Mouse (Mus musculus) midbrain, embryonic 11.5 days (tissue): ENCODE measurements around the gene Sipa1l3. TPM values are rescaled to one million over a fixed set of nuclear protein-coding genes. Genes with fewer than 3 reads are reported as not detected.

Experiments used
- ATAC-seq: fragments of 200-750 bp; cut with Nextera tagmentation; 2 replicates; pipeline ENCODE4 v1.8.0; 2017; ENCODE audit warnings: moderate TSS enrichment, moderate library complexity; ENCODE audit not compliant: low FRiP score
- DNase-seq: peaks from one replicate; pipeline ENCODE4 v3.0.0; 2015; ENCODE audit warnings: low spot score; ENCODE audit errors: missing footprints
- H3K27ac ChIP-seq: fragments of 300-500 bp; sonication (generic); 2 replicates; pipeline ENCODE4 v1.5.1; 2014; ENCODE audit warnings: low read depth, low read length
- H3K27me3 ChIP-seq: fragments of 300-500 bp; sonication (generic); 2 replicates; pipeline ENCODE4 v1.6.1; 2014; ENCODE audit warnings: mild to moderate bottlenecking, low read length, moderate library complexity, mixed read lengths; ENCODE audit not compliant: control insufficient read depth, insufficient read depth
- H3K36me3 ChIP-seq: fragments of 300-500 bp; sonication (generic); 2 replicates; pipeline ENCODE4 v1.6.1; 2014; ENCODE audit warnings: mild to moderate bottlenecking, low read length, moderate library complexity, mixed read lengths; ENCODE audit not compliant: control insufficient read depth, insufficient read depth
- H3K4me1 ChIP-seq: fragments of 300-500 bp; sonication (generic); 2 replicates; pipeline ENCODE4 v1.6.1; 2014; ENCODE audit warnings: low read length; ENCODE audit not compliant: control insufficient read depth, insufficient read depth
- H3K4me2 ChIP-seq: fragments of 300-500 bp; sonication (generic); 2 replicates; pipeline ENCODE4 v1.6.1; 2014; ENCODE audit warnings: mild to moderate bottlenecking, moderate library complexity
- H3K4me3 ChIP-seq: fragments of 300-500 bp; sonication (generic); 2 replicates; pipeline ENCODE4 v1.5.1; 2014; ENCODE audit warnings: low read depth, low read length
- H3K9ac ChIP-seq: fragments of 300-500 bp; sonication (generic); 2 replicates; pipeline ENCODE4 v1.6.1; 2014; ENCODE audit warnings: low read length
- H3K9me3 ChIP-seq: fragments of 300-500 bp; sonication (generic); 2 replicates; pipeline ENCODE4 v1.6.1; 2016; ENCODE audit warnings: low read length; ENCODE audit not compliant: control insufficient read depth
- WGBS: fragments of 180-500 bp; shearing (Covaris S2); extraction: QIAGEN DNeasy Blood & Tissue Kit; methylation state at CpG from one replicate; pipeline ENCODE4 v1.1.7; 2014; 5-methylcytosine and 5-hydroxymethylcytosine counted together
- polyA plus RNA-seq: library from polyadenylated mRNA; unstranded; fragments of >200 nt; fragmentation: Nextera tagmentation; extraction: Ambion mirVana; gene quantifications from 2 replicates; pipeline ENCODE4 v1.2.1, GENCODE M21; 2014

Sipa1l3 gene
- polyA plus RNA-seq, 1 experiment from 2014 or later, result 7.8 TPM

DNA sequence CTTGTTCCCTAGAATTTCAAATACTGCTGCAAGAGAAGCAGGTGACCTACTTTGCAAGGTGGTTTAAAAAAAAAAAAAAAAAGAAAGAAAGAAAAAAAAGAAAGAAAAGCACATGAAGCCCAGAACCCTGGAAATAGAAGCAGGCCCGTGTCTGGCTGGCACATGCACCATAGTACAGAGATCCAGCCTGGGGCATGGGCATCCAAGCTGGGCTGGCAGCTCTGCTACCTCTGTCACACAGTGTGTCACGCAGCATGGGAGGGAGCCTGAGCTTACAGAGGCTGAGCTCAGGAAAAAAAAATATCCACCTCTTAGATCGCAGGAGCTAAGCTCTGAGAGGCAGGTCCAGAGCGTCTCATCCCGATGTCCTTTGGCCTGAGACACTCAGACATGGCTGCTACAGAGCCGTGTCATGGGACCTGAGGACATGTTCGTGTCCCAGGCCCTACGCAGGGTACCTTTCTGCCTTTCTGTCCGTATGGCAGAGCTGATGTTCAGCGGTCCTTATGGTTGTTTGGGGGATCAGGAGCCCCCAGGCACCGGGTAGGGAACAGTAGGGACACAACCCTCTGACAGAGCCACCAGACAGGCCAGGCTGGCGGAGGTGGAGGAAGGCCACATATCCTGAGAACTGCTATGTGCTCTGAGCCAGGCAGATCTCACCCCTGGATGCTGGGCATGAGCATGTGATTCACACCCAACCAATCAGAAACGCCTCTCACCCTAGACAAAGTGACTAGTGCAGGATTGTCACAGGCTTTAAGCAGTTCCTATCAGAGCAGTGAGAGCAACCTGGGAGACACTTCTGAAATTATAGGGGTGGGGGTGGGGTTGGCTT lies 151.1 kb downstream of the Sipa1l3 start:
- Histone ChIP-seq H3K4me3 (no peak overlapping the region), H3K27me3 (no peaks in the 10 kb centered on the region), H3K4me2 (no peak overlapping the region), H3K36me3 (peaks cover 3% of the 10 kb centered on the region), H3K9me3 (no peaks in the 10 kb centered on the region), H3K4me1 (no peaks in the 10 kb centered on the region), H3K27ac (no peak overlapping the region), H3K9ac (no peak overlapping the region; the same call in 1 of the 2 replicates)
- DNase-seq (no peak), ATAC-seq (peak; percentile 74)
- 83% methylated on average over 13 of the region's 13 CpGs for WGBS

DNA sequence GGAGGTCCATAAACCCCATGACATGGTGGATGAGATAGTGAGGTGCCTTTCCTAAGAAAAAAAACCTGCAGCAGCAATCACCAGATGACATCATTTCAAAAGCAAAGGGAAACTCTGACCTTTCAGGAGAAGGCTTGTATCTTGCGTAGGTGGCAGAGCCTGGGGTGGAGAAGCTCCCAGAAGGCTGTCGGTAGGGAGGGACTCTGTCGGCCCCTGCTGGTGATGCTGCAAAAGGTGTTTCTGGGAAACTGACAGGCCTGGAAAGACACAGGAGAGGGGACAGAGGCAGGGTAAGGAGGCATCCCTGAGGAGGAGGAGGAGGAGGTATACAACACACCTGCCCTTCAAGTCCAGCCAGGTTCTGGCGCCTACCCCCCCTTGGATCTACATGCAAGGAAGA lies 154.4 kb downstream of the Sipa1l3 start:
- no peaks in the 10 kb centered on the region for H3K4me1 ChIP-seq
- no peaks in the 10 kb centered on the region for H3K9me3 ChIP-seq
- H3K36me3 ChIP-seq, result peaks cover 3% of the 10 kb centered on the region
- ATAC-seq (peak; percentile 72; the same call in 1 of the 2 replicates), DNase-seq (peak; percentile 87)
- no peaks in the 10 kb centered on the region for H3K27me3 ChIP-seq
- no peak overlapping the region for H3K4me3 ChIP-seq
- H3K9ac ChIP-seq, result no peak overlapping the region
- WGBS, result 23% methylated on average over 4 of the region's 4 CpGs
- H3K27ac ChIP-seq, result no peak overlapping the region
- no peak overlapping the region for H3K4me2 ChIP-seq

DNA sequence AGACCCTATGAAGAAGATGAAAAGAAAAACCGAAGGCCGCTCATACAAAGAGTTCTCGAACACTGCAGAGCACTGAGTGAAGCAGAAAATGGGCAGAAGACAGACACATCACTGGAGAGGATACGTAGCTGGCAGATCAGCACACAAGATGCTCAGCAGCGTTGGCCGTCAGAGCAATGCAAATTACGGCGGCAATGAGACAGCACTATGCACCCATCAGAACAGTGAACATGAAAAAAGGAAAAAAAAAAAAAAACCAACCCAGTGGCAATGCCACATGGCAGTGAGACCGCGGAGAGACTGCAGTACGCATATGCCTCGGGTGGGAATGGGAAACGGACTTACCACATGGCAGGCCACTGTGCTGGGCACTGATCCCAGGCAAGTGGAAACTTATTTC lies 156.9 kb downstream of the Sipa1l3 start:
- no peak overlapping the region for H3K4me3 ChIP-seq
- no peak overlapping the region for H3K27ac ChIP-seq
- peak; percentile 69 for DNase-seq
- H3K9me3 ChIP-seq, result no peaks in the 10 kb centered on the region
- H3K4me1 ChIP-seq, result no peaks in the 10 kb centered on the region
- no peaks in the 10 kb centered on the region for H3K27me3 ChIP-seq
- H3K4me2 ChIP-seq, result no peak overlapping the region
- no peak for ATAC-seq
- H3K36me3 ChIP-seq, result peaks cover 3% of the 10 kb centered on the region
- no peak overlapping the region for H3K9ac ChIP-seq
- 95% methylated on average over 13 of the region's 13 CpGs for WGBS

DNA sequence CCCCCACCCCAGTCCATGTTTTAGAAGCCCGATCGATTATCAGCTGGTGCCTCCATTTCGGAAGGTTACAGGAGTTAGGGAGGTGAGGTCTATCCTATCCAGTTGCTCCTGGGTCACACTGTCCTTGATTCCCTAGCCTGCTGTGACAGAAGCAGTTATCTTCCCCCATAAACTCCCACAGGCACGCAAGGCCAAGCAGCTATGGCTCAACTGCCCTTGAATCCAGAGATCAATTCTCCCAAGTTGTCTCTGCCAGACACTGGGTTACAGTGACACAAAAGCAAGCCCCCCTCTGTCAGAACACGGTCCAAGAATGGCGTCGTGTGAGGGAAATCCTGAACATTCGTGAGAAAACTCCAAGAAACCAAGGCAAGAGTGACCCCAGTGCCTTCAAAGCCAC lies 163.0 kb downstream of the Sipa1l3 start:
- no peak overlapping the region for H3K9ac ChIP-seq
- no peaks in the 10 kb centered on the region for H3K4me1 ChIP-seq
- ATAC-seq (no peak), DNase-seq (no peak)
- H3K27me3 ChIP-seq, result no peaks in the 10 kb centered on the region
- no peaks in the 10 kb centered on the region for H3K9me3 ChIP-seq
- WGBS, result 89% methylated on average over 5 of the region's 8 CpGs
- H3K27ac ChIP-seq, result no peak overlapping the region
- H3K4me2 ChIP-seq, result no peak overlapping the region
- no peak overlapping the region for H3K4me3 ChIP-seq
- peaks cover 1% of the 10 kb centered on the region for H3K36me3 ChIP-seq

DNA sequence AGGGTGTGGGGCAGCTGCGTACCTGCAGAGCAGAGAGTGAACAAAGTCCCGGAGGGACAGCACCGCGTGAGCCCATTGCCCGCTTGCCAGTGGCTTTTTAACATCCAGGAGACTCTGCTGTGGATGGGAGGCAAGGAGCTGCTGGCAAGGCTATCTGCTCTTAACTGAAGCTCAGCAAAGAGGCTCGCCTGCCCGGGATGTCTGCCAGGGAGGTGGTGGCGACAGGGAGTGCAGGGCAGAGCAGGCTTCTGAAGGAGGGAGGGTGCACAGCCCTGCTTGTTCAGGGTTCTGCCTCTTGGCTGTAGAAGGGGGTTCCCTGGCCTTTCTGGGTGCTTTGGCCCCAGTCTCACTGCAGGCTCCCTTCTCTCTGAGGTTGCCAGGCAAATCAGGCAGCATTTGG lies 164.3 kb downstream of the Sipa1l3 start:
- H3K27ac ChIP-seq, result no peak overlapping the region
- H3K4me3 ChIP-seq, result no peak overlapping the region
- H3K9me3 ChIP-seq, result no peaks in the 10 kb centered on the region
- WGBS, result 87% methylated on average over 8 of the region's 8 CpGs
- no peak for DNase-seq
- no peak overlapping the region for H3K9ac ChIP-seq
- no peak overlapping the region for H3K4me2 ChIP-seq
- no peak for ATAC-seq
- H3K4me1 ChIP-seq, result no peaks in the 10 kb centered on the region
- no peaks in the 10 kb centered on the region for H3K27me3 ChIP-seq
- peaks cover 2% of the 10 kb centered on the region for H3K36me3 ChIP-seq

DNA sequence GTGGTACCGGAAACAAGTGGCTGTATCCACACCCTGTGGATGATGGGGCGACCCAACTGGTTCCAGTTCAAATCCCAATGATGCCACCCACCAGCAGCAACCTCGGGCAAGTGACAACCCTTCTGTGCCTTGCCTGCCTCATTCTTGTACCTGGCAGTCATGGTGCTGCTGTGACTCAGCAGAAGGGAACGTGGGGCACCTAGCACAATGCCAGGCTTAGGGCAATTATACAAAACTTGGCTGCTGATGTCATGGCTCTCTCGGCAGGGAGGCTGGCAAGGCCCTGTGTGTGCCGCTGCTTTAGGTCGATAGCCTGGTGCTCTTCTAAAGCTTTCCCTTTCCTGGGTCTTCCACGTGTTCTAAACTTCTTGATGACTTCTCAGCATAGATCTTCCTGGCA lies 166.2 kb downstream of the Sipa1l3 start:
- Histone ChIP-seq H3K4me3 (no peak overlapping the region), H3K36me3 (peaks cover 5% of the 10 kb centered on the region), H3K9ac (no peak overlapping the region), H3K4me2 (no peak overlapping the region), H3K9me3 (no peaks in the 10 kb centered on the region), H3K27me3 (no peaks in the 10 kb centered on the region), H3K27ac (no peak overlapping the region), H3K4me1 (no peaks in the 10 kb centered on the region)
- 85% methylated on average over 8 of the region's 8 CpGs for WGBS
- ATAC-seq (no peak), DNase-seq (peak; percentile 4)

DNA sequence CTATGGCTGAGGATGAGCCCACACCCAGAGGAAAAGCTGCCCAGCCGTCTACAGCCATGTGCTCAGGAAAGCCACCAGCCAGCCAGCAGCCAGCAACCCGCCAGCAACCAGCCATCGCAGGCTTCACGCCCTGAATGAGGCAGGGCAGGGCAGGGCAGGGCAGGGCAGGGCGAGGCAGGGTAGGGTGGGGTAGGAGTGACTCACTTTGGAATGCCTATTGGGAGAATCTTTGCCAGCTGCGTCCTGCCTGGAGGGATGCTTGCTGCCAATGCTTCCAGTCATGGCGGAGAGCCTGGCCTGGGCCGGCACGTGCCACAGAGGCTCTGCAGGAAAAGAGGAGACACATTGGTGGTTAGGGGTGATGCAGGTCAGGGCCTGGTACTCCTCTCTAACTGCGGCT lies 168.0 kb downstream of the Sipa1l3 start:
- Histone ChIP-seq H3K9me3 (no peaks in the 10 kb centered on the region), H3K36me3 (peaks cover 5% of the 10 kb centered on the region), H3K4me2 (no peak overlapping the region), H3K27ac (no peak overlapping the region), H3K9ac (no peak overlapping the region), H3K4me3 (no peak overlapping the region), H3K27me3 (no peaks in the 10 kb centered on the region), H3K4me1 (no peaks in the 10 kb centered on the region; the same call in 1 of the 2 replicates)
- no peak for ATAC-seq
- no peak for DNase-seq
- 92% methylated on average over 10 of the region's 10 CpGs for WGBS

DNA sequence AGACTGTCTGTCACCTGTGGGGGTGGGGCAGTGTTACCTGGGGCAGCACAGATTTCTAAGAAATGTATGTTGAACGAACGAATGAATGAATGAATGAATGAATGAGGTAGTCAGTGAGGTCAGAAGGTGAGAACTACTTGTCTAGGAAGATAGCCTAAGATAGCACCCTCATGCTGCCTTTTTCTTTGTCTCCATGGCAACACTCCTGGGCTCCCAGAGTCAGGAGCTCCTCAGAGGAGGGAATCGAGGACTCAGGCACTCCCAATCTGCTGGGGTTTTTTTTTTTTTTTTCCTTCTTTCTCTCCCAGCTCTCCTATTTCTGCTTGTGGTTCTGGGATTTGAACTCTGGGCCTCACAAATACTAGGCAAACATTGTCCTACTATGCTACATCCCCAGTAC lies 172.2 kb downstream of the Sipa1l3 start:
- H3K4me1 ChIP-seq, result no peaks in the 10 kb centered on the region; the same call in 1 of the 2 replicates
- DNase-seq, result no peak
- H3K27me3 ChIP-seq, result no peaks in the 10 kb centered on the region
- no peak for ATAC-seq
- no peak overlapping the region for H3K4me3 ChIP-seq
- WGBS, result 53% methylated on average over 3 of the region's 3 CpGs
- no peak overlapping the region for H3K4me2 ChIP-seq
- H3K9ac ChIP-seq, result no peak overlapping the region
- no peaks in the 10 kb centered on the region for H3K9me3 ChIP-seq
- H3K27ac ChIP-seq, result no peak overlapping the region
- H3K36me3 ChIP-seq, result peaks cover 5% of the 10 kb centered on the region; the same call in 1 of the 2 replicates

DNA sequence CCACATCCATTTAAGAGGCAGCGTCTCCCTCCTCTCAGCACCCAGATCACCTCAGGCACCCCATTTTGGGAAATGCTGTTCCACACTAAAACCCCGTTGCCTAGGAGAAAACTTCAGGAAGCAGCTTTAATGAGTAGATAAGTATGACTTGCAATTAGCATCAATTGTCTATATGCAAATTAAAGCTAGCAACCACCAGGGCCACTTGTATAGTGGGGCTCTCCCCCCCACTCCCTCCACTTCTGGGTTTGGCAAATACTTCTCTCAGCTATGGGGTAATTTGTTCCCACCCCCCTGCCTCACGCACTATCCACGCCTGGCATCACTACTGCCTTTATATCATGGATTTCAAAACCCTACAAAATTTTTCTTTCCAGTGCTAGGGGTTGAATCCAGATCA lies 172.9 kb downstream of the Sipa1l3 start:
- H3K36me3 ChIP-seq, result peaks cover 5% of the 10 kb centered on the region; the same call in 1 of the 2 replicates
- no peaks in the 10 kb centered on the region; the same call in 1 of the 2 replicates for H3K4me1 ChIP-seq
- H3K27me3 ChIP-seq, result no peaks in the 10 kb centered on the region
- H3K4me2 ChIP-seq, result no peak overlapping the region
- no peak for ATAC-seq
- 73% methylated on average over 4 of the region's 4 CpGs for WGBS
- no peak for DNase-seq
- H3K9me3 ChIP-seq, result no peaks in the 10 kb centered on the region
- H3K9ac ChIP-seq, result no peak overlapping the region
- no peak overlapping the region for H3K4me3 ChIP-seq
- no peak overlapping the region for H3K27ac ChIP-seq
